Mouse (Mus musculus) embryo, embryonic 9.5 days (tissue): Measurements from ENCODE around the gene Olfr504.
"Not testable (repeated sequence)": the region's sequence is repeated elsewhere in the genome, so short reads cannot be mapped to it uniquely, and the experiment has no call there.

Experiments used
- DNase-seq: peaks from one replicate; pipeline ENCODE4 v3.0.0-alpha.2; 2017; ENCODE audit errors: extremely low spot score

Olfr504 gene

GRCm38 (mm10) chr7:108565693-108566092 is at the start of gene Olfr504:
TSS of gene Olfr504 (minus strand) at chr7:108565793.
- DNase-seq: no peak

- no peak for DNase-seq
Measured at GRCm38 (mm10) chr7:108614110-108614509, 48.5 kb upstream of the Olfr504 start.

GRCm38 (mm10) chr7:108610487-108610886 is 44.9 kb upstream of the Olfr504 start, which contains the start of gene Olfr506:
TSS of gene Olfr506 (plus strand) at chr7:108610787.
- no peak for DNase-seq

GRCm38 (mm10) chr7:108601916-108602315 is 36.3 kb upstream of the Olfr504 start:
- DNase-seq: not testable (repeated sequence)

- no peak for DNase-seq
Measured at GRCm38 (mm10) chr7:108589797-108590196, 24.2 kb upstream of the Olfr504 start.

GRCm38 (mm10) chr7:108544227-108544626 is 21.4 kb downstream of the Olfr504 start, which contains the start of gene Olfr503:
TSS of gene Olfr503 (plus strand) at chr7:108544527.
- not testable (repeated sequence) for DNase-seq

GRCm38 (mm10) chr7:108542416-108542815 is 23.2 kb downstream of the Olfr504 start:
- DNase-seq: no peak

GRCm38 (mm10) chr7:108524965-108525364 is 40.6 kb downstream of the Olfr504 start, which contains the start of gene Olfr502:
TSS of gene Olfr502 (minus strand) at chr7:108525065.
- no peak for DNase-seq
